Mouse (Mus musculus) megakaryocyte, adult 5-6 weeks (primary cell): ENCODE measurements around the gene M1ap. TPM values are rescaled to one million over a fixed set of nuclear protein-coding genes. Genes with fewer than 3 reads are reported as not detected.

ENCODE experiments used
- ATAC-seq: 2 replicates; pipeline ENCODE4 v1.8.0; 2016; ENCODE audit warnings: mild to moderate bottlenecking, inconsistent platforms; ENCODE audit not compliant: poor library complexity, severe bottlenecking
- total RNA-seq, 2 experiments: library from RNA; stranded (forward) in 1 of 2; stranded (reverse) in 1 of 2; fragments of 153-499, 151-499 nt in 1 of 2; fragments of 221-1000, 200-1000 nt in 1 of 2; gene quantifications; 2 replicates each; pipeline versions ENCODE4 v1.2.3 to v1.2.4; 2015 to 2017

M1ap gene
- total RNA-seq, 2 experiments from 2014 or later: 0.98 to 3.5 TPM

GRCm38 (mm10) chr6:83005444-83006011 lies 58.8 kb downstream of the M1ap start:
- ATAC-seq: 0 out of 2 replicates have a peak, but pooled peaks have one; percentile 10

GRCm38 (mm10) chr6:83006114-83006513 lies 59.4 kb downstream of the M1ap start:
- ATAC-seq: 0 out of 2 replicates have a peak, but pooled peaks have one; percentile 20

- ATAC-seq: peak; percentile 63
Measured at GRCm38 (mm10) chr6:83008659-83009058, 62.0 kb downstream of the M1ap start.

GRCm38 (mm10) chr6:83010010-83010409 lies 63.3 kb downstream of the M1ap start:
- ATAC-seq: no peak

GRCm38 (mm10) chr6:83011255-83011654 lies 64.6 kb downstream of the M1ap start:
- no peak for ATAC-seq

GRCm38 (mm10) chr6:83011756-83012155 lies 65.1 kb downstream of the M1ap start:
- ATAC-seq: no peak

GRCm38 (mm10) chr6:83013444-83013843 lies 66.7 kb downstream of the M1ap start:
- ATAC-seq: peak; percentile 31

GRCm38 (mm10) chr6:83014482-83015466 lies 68.1 kb downstream of the M1ap start:
- peak; percentile 26; the same call in 1 of the 2 replicates for ATAC-seq

- no peak for ATAC-seq
Measured at GRCm38 (mm10) chr6:83015749-83016148, 69.0 kb downstream of the M1ap start.

- ATAC-seq: peak; percentile 47; the same call in 1 of the 2 replicates
Measured at GRCm38 (mm10) chr6:83017190-83017589, 70.5 kb downstream of the M1ap start.

- ATAC-seq: no peak
Measured at GRCm38 (mm10) chr6:83019044-83019443, 72.3 kb downstream of the M1ap start.

- ATAC-seq: no peak
Measured at GRCm38 (mm10) chr6:83020121-83020520, 73.4 kb downstream of the M1ap start.

GRCm38 (mm10) chr6:83020836-83021593 lies 74.3 kb downstream of the M1ap start:
- no peak for ATAC-seq

- ATAC-seq: no peak
Measured at GRCm38 (mm10) chr6:83023008-83023407, 76.3 kb downstream of the M1ap start.

GRCm38 (mm10) chr6:83023786-83024185 lies 77.1 kb downstream of the M1ap start:
- ATAC-seq: no peak

GRCm38 (mm10) chr6:83024421-83024820 lies 77.7 kb downstream of the M1ap start:
- ATAC-seq: no peak

- no peak for ATAC-seq
Measured at GRCm38 (mm10) chr6:83025221-83025620, 78.5 kb downstream of the M1ap start.

GRCm38 (mm10) chr6:83027293-83027692 lies 80.6 kb downstream of the M1ap start:
- ATAC-seq: no peak

- ATAC-seq: no peak
Measured at GRCm38 (mm10) chr6:83027706-83028105, 81.0 kb downstream of the M1ap start.

GRCm38 (mm10) chr6:83029777-83030176 lies 83.1 kb downstream of the M1ap start:
- no peak for ATAC-seq

GRCm38 (mm10) chr6:83031111-83031510 lies 84.4 kb downstream of the M1ap start:
- ATAC-seq: no peak
